Mouse (Mus musculus): ENCODE measurements at regions not wholly inside any gene's neighbourhood (a gene's known extent, or its start where the extent isn't known, plus 50 kb on each side); places are given as distances from the start of the nearest gene placed in this dataset.
A peak's percentile ranks its signal among the peaks of the same experiment; 100 is the strongest.

DNA sequence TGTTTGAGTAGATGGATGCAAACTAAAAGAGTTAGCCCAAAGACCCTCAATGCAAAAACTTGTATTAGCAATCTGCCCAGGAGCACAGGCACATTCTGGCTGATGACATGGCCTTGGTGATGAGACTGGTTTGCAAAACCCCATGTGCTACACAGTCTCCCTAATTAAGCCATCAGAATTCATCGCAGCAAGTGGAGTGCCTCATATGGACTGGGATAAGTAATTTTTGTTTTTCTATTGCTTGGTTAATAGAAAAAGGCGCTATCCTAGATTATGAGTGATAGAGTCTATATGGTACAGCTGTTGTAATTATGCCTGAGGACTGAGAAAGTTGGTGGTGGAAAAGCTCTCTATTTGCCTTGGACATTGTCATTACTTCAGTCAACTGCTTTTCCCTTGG lies 155.2 kb upstream of the Robo1 start:
- DNase-seq, result no peak

DNA sequence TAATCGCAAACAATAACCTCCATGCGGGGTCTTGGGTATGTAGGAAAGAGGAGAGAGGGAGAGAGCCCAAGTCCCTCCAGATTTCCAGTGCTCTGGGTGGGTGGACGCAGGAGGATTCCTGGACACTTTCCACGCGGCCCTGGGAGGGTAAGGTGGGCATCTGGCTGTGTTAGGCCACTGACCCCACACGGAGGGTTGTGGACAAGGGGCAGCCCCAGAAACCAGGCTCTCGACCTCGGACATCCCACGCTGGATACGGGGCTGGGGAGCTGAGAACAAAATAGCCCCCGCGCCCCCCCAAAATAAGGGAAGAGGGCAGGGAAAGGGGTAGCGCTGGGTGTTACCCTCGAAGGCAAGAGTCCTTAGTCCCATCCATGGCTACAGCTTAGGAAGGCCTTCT lies 150.2 kb upstream of the Robo1 start:
- no peak for DNase-seq

DNA sequence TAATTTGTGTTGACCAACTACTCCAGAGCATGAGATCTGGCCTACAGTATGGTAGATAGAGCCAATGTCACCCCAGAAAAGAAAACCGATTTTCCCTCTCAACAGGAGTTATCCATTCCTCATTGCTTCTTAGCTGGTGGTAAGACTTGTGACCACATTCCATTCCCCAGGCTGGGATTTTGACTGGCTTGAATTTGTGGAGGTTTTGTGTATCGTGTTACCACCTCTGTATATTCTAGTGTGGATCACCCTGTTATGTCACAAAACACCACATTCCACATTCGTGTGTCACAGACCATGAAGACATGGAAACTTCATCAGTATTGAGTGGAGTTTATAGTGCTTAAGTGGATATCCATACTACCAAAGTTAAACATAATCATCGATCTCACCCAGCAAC lies 148.7 kb upstream of the Robo1 start:
- no peak for DNase-seq

DNA sequence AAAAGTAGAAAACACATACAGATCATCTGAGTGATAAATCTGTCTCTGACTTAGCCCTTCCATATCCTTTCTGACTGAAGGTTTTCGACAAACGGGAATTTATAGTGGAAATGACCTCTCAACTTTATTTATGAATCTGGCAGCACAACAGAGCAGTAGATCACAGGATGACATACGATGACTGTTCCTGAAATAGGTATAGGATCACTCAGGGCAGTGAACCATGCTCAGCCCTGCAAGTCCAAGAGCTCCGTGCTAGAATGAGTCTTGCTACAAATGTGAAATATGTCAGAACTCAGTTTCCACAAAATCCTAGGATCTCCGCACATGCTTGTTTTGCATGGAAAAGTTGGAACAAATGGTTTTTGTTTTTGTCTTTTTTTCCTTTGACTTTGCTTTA lies 132.4 kb upstream of the Robo1 start:
- peak; percentile 3 for DNase-seq

DNA sequence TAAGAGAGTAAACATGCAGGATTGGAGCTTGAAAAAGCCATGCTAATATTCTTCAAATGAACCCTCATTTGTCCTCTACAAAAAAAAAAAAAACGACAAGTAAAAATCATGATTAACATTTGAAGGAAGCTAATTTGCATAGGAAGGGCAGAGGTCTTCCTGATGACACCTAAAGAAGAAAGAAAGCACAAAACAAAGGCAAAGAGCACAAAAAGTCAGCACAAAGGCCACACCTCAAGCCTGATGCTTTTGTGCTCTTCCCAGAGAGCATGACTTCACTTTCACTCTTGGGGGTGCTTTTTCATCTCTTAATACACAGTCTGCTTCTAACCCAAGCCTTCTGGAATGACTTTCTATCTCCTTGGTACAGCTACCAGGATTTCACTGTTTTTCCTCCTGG lies 113.8 kb upstream of the Robo1 start:
- no peak for DNase-seq

DNA sequence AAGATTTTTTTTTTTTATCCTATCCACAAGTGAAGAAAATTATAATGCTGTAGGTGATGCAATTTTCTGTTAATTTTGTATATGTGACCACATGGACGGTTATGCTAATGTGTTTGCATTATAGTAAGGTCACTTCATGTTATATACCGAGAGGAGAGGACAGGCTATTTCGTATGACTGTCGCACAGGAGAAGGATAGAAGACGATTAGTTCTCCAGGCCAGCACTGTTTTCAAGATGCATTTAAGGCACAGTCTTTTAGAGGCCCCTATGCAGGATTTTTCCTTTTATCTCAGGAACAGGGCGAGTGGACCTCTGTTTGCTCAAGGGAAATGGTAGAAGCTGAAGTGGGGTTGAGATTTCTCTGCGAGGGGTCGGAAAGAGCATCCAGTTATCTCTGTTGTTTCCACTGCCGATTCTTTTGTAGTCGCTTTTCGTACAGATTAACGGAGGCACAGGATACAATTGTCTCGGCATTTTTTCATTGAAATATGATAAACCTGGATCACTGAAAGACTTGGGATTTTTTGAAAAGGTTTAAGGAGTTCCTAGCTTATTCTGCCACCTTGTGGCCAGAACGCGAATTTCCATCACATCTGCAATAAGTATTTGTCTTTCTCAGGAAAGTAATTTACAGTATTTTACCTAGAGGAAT lies 92.6 kb upstream of the Robo1 start:
- peak; percentile 20 for DNase-seq

DNA sequence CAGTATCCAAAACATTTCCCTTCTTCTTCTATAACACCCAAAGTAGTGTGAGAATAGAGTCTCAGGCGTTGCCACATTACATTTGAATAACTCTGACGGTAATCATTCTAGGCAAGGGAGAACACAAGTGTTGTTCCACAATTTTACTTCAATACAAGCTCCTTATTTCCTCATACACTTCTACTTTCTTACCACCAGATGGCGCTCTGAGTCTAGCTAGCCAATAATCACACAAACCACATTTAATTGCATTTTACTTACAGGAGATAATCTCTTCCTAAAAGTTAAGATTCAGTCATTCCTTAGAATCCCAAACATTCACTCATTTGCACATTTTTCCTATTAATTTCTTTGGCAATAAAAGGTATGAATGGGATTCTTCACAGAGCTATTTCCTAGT lies 90.1 kb upstream of the Robo1 start:
- DNase-seq, result no peak

DNA sequence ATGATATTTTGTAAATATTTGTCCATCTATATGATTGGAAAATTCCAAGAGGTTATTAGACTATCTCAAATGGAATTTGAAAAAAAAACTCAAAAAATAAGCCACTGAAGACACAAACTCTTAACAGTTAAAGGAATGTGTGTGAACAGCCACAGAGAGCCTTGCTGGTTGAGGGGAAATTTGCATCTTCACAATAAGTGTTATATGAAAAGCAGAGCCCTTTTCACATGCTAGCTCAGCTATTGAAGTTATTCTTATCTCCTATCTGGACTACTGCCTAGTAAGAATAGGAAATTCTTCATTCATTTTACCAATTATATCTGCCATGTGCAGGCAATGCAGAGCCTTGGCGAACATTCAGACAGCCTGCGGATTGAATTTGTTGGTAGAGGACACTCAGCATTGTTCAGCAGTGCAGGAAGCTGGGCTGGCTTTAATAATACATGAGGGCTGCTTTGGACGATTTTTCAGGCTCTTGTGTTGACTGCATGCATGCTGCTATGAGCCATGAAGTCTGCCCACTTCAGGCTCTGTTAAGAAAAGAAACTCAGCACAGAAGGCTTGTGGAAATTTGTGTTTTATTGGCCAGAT lies 86.1 kb upstream of the Robo1 start:
- DNase-seq, result no peak

DNA sequence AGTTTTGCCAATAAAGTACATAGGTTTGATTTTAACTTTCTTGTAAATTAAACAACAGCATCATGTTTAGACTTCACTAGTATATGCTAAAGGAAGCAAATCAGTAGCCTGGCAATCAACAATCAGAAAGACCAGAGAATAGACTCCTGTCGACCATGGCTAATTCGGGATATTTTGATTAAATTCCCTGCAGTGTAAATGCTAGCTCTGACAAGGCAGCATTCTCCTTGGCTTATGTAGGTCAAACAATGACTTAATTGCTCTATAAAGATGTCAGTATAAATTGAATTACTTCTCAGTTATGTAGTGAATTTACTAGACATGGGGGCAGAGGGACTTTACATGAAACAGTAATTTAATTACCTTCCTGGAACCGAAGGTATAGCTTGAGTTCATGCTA lies 84.2 kb upstream of the Robo1 start:
- DNase-seq, result no peak

DNA sequence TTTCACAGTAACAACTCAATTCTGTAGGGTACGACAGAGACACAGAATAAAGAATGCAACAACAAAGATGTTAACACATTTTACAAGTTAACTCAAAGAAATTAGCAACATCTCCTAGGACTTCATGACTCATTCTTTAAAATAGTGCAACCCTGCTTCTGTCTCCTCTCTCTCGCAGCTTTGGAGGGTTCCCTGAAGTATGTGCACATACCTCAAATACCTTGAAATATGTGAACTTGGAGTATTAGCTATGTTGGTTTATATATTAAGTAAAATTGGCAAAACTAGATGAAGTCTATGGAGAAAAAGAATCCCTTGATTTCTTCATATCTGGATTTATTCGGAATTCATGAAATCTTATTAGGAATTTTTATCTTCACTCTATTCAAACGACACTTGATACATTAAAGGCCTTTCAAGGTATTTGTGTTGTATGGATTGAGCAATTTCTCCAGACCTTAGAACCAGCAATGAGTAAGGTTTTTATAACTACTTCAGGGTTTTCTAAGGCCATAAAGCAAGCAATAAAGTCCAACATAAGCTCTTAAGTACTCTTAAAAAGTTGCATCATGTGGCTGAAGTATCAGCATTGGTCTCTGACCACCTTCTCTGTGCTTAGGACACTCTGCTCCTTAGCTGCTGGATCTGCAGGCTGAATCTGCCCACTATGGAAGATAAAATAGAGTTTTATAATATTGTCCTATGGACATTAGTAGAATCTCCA lies 82.8 kb upstream of the Robo1 start:
- no peak for DNase-seq

DNA sequence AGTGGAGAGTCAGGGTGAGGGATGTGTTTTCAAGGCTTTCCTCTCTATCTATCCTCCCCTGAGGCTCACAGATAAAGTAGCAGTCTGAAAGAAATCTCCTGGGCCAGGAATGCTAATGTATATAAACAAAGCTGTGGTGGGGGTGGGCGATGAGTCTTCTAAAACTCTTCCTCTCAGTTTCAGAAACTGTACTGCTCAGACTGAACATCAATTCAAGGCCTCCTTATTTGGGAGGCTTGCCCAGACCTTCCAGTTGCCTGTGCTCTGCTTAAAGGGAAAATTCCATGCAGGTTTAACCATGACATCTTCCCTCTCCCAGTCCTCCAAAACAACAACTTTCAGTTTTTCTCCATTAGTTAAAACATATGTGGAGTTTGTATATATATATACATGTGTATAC lies 73.7 kb upstream of the Robo1 start:
- DNase-seq, result peak; percentile 31

DNA sequence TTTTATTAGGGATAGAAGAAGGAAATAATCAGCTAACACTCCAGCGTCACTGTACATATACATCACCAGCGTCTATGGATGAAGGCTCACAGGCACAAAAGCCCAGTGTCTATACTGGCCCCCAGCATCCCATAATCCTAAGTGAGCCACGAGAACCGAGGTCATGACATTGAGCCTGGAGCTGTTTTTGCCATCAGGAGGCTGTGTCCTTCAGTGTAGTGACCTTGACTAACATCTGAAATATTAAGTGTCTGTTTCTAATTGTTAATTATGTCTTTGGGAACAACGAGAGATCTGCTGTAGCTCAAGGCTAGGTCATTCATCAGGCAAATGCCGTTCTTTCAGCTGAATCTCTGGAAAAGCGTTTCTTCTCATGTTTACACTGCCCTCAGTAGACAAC lies 68.5 kb upstream of the Robo1 start:
- DNase-seq, result peak; percentile 54

DNA sequence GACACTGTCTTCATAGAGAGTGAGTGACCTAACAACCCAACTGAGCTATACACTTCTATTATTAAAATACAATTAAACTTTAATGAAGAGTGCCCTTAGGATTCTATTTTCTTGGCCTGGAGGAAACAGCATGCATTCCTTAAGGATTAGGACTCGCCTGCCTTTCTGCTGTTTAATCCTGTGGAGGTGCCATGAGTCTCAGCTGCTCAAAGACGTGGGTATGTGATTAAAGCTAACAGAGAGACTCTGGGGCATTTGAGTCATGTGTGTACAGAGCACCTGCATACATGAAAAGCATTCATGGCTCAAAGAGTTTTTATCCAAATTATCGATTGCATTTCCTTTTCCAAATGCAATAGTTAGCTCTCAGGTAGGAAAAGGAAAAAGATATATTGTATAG lies 51.7 kb upstream of the Robo1 start:
- no peak for DNase-seq

All from adrenal gland, adult 2 months (tissue).